Mouse (Mus musculus): Measurements from ENCODE around the gene Mto1.
"Not testable (repeated sequence)": the region's sequence is repeated elsewhere in the genome, so short reads cannot be mapped to it uniquely, and the experiment has no call there.

GRCm38 (mm10) chr9:78488021-78488420 lies 40.0 kb downstream of the Mto1 start:
- not testable (repeated sequence) for TF ChIP-seq POLR2A (IDR thresholded peaks at IDR 0.05; ENCODE audit: low read depth, low read length); CTCF (conservative IDR thresholded peaks at IDR 0.05; ENCODE audit: insufficient read depth, insufficient read length, low read depth, low read length)
